Mouse (Mus musculus) hindlimb bud, embryonic 11.5 days (tissue): ENCODE measurements around the gene T2.
"Not testable (repeated sequence)": the region's sequence is repeated elsewhere in the genome, so short reads cannot be mapped to it uniquely, and the experiment has no call there.

Experiments used
- DNase-seq: peaks from one replicate; pipeline ENCODE4 v3.0.0-alpha.2; 2012; ENCODE audit warnings: low read depth, low spot score; ENCODE audit errors: extremely low spot score

Gene T2

DNA sequence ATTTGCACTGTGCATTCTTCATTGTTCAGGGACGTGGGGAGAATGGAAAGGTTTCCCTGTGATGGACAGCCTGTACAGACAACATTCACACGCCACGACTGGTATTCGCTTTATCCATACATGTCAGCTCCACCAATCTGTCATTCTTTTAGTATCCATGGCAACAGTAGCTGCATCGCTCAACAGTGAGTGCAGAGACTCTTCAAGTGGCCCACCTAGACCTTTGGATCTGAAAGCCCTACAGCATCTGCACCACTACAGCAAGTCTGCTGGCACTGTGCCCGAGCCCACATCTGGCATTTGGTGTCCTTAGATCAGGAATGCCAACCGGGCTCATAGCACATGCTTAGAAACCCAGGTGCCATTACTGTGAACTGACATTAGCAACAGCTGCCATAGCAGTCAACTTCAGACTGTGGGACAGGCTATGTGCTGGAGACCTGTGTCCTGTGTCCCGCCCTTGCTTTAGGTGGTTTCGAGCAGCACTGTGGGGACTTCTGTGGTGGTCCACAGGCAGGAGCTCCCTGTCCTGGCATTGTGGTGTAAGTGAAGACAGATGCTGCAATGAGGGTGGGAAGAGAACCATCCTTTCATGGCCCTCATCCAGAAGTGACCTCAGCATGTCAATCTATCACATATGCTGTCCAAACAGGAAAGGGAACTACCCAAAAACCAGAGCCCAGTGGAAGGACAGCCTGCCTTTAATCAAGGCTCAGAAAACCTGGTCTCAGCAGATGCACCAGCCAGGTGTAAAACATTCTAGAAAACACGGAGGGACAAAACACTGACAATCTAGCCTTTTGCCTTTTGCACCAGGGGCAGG is 5.7 kb downstream of the T2 start:
- no peak for DNase-seq

DNA sequence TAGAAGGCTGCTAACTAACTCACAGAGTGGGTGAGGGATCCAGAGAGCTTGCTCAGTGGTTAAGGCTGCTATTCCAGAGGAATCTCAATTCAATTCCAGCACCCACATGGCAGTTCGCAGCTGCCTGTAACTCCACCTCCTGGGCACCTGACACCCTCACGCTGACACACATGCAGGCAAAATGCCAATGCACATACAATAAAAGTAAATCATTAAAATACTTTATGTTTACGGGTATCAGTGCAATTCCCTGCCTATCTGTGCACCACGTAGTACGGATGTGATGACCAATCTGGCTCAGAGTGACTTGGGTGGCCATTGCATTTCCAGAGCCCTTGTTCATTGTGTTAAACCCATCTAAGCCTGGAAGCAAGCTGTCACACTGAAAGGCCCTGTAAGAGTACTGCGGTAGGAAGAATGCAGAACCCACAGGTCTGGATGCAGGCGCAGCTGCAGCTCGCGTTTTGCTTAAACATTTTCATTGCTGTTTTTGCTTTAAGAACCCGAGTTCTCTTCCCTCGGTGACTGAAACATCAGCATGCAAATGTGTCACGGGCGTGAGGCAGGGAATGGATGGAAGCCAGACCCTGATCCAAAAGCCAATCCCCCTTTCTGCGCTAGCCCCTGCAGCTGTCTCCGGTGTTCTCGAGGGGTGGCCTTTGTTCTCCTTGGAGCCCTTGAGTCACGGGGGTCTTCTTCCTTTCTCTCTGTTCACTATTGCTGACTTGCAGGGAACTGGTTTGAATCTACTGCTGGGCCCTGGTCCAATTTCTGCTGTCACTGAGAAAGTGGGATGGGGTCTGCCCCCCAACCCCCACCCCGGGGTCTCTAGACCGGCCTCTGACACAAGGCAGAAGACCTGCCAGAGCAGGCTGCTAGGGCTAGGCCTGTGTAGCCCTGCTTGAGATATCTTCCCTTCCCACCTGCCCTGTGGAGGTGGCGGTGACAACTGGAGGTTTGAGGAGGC is 12.0 kb downstream of the T2 start:
- DNase-seq: no peak

DNA sequence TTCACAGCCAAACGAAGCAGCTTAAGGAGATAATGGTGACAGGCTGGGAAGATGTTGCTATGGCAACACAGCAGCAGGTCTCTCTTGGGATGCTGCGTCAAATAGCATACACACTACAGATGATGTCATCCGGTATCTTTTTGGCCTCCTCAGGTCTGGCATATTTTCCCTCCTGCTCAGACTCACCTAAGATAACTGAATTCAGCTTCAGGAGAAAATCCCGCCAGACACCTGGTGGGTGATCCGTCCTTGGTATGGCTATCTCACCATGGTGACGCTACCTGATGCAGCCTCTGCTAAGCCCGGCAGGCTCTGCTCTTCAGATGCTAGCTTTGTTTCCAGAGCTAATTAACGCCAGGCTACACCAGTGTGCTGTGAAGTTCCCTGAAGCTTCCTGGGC is 12.8 kb downstream of the T2 start:
- no peak for DNase-seq

GRCm38 (mm10) chr17:8369171-8369570 is 13.4 kb downstream of the T2 start:
- no peak for DNase-seq

- no peak for DNase-seq
Observed at GRCm38 (mm10) chr17:8370634-8371229, 14.9 kb downstream of the T2 start.

DNA sequence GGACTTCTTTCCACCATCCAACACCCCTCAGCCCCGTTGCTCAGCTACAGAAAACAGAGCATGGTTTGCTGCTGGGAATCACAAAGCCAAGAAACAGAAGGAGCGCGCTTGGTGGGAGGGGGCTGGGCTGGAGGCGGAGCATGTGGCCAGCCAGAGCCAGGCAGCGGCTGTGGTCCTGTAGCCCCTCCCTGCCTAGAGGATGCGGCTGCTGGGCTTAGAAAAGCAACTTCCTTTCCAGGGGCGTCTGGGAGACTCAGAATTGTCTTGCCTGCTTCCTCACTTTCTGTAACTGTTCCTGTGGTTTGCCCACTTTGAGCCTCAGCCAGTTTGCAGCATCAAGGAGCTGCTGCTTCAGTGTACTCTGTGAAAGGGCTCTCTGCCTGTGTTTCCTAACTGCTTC is 16.0 kb downstream of the T2 start:
- DNase-seq: no peak

DNA sequence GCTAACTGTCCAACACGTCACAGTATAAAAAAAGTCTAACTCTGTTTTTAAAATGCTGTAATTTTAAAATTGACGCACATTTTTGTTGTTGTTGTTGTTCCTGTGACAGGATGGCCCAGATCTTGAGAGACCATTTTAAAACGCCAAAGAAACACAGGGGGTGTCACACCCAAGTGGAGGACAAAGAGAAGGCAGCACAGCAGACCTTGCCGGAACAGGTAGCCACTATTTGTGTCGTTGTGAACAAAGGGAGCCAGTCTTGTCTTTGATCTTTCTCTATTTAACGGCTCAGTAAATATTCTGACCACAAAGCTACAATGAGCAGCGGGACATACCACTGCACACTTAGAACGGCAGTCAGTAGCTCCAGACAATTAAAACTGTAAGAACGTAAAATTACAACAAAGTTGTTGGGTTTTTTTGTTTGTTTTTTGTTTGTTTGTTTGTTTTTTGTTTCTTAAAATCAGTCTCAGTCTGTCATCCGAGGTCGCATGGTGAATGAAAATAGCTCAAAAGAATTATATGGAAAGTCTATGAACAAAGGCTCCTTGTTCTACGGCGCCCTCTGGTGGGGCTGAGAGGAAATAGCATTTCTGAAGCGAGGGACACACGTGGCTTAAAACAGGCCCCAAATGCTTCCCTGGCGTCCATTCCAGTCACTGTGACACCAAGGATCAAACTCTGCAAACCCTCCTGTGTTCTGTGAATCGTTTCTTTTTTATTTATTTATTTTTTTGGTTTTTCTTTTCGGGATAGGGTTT is 16.7 kb downstream of the T2 start:
- peak; percentile 89 for DNase-seq

DNA sequence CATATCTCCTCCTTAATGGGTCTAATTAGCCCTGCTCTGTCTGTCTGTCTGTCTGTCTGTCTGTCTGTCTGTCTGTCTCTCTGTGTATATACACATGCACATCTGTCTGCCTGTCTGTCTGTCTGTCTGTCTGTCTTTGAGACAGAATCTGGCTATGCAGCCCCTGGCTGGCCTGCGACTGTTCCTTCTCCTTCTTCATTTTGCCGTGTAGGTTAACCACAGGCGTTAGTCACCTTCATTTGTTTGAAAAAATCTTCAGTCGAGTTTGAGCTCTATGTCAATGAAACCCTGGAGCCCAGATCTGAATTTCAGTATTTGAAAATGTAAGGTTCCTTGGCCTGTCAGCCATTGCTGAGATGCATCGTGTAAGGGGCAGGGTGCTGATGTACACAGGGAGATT is 21.5 kb downstream of the T2 start:
- DNase-seq: no peak

GRCm38 (mm10) chr17:8385441-8385840 is 29.6 kb downstream of the T2 start:
- no peak for DNase-seq

DNA sequence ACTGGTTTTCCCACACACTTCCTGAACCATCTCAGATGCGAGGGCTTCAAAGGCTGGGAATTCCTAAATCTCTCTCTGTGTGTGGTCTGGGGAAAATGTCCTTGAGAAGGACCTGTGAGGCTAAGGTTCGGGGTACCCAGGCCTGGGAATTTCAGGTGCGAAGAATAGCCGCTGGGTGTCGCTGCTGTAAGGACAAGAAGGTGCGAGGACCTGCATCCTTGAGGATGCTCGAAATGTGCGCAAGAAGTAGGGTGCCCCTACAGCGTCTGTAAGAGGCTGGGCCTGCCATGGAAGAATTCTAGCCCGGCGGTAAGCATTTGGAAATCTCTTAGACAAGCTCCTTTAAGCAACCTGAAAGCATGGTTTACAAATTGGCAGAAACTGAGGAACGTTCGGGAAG is 32.7 kb downstream of the T2 start:
- DNase-seq: no peak

DNA sequence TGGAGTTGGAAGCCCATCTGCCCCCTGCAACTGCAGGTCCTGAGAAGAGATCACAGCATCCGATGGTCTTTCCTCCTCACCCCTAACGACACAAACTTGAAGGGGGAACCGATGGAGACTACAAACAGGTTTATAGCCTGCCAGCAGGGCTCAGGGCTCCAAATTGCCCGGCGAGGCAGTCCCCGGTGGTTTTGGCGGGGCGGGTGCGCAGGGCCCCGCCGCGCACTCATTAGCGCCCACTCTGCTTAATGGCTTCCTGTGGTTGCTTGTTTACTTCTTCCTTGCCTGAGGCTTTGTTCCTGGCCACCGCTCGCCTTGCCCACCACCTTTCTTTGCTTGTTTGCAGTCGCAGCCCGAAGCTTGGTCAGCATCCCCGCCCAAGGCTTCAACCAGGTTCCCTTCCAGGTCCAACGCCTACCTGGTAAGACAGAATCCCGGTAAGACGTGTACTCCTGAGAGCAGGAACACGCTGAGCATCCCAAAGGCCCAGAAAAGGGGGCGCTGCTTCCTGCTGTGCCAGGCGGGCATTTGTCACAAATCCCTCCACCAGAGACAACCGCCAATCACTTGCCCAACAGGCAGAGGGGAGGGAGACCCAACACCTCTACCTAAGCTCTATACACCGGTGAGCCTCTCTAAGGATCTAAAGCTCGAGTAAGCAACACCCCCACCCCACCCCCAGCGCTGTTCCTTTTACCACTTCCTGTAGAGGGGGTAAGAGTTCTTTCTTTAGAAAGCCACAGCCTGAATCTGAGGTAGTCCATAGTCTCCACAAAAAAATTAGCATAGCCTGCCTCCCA is 33.4 kb downstream of the T2 start:
- DNase-seq: no peak

DNA sequence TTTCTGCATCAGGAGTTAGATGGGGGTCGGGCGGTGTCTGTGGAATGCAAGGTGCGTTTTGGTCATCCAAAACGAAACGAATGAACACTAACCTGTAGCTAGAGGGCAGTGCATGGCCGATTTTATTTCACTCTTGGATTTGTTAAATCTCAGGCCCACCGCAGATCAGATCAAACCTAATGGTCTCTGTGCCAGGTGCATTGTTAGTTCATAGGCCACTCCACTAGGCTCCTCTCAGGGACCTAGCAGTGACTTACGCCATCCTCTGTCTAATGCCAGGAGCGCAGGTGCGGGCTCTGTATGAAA is 34.0 kb downstream of the T2 start:
- DNase-seq: no peak

DNA sequence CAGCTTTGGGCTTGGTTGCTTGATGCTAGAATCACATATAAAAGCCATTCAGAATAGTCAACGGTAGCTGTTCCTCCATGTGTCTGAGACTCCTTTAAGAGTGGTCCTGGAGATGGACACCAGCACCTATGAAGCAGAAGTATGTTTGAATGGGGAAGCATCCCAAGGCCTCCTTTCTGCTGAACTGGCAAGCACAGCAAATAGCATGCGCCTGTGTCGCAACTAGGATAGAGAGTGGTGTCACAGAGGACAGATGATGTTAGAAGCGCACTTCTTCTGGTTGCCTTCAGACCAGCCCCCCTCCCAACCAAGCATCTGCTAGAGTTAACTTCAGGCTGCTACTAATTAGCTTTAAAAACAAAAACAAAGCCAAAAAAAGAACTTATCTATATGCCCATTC is 34.7 kb downstream of the T2 start:
- no peak for DNase-seq

GRCm38 (mm10) chr17:8396371-8396770 is 40.6 kb downstream of the T2 start:
- no peak for DNase-seq

DNA sequence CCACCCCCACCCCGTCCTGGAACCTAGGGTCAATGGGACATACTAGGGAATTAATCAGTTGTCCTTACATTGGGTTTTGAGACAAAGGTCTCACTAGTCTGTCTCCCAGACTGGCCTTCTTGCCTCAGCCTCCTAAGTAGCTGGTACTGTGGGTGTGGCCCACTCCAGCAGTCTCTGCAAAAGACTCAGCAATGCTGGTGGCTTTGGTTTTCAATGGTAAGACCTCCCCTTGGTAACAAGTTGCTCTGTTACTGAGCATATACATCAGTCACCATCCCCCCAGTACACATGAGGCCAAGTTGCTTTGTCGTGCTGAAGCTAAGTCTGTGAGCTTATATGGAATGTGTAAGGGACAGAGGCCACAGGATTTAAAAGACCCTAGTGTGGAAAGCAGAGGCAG is 42.2 kb downstream of the T2 start:
- no peak for DNase-seq

- DNase-seq: not testable (repeated sequence)
Observed at GRCm38 (mm10) chr17:8403932-8404331, 48.1 kb downstream of the T2 start.

DNA sequence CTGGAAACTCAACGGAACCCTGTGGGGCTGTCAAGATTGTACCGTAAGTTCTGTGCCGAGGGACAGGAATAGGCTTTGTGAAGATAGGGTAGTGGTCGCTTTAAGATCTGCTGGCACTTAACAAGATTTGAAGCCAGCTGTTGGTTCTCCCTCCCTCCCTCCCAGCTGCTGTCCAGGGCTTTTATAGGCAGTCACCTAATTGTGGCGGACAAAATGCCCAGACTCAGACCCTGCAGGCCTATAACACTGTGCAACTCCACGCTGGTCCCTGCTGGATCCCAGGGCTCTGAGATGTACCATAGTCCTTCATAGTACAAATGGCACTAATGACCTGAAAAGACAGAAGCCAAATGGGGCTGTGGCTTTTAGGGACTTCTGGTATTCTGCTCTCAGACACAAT is 50.5 kb downstream of the T2 start:
- DNase-seq: no peak

GRCm38 (mm10) chr17:8408002-8408401 is 52.2 kb downstream of the T2 start:
- not testable (repeated sequence) for DNase-seq

GRCm38 (mm10) chr17:8408589-8409295 is 53.0 kb downstream of the T2 start:
- DNase-seq: no peak

DNA sequence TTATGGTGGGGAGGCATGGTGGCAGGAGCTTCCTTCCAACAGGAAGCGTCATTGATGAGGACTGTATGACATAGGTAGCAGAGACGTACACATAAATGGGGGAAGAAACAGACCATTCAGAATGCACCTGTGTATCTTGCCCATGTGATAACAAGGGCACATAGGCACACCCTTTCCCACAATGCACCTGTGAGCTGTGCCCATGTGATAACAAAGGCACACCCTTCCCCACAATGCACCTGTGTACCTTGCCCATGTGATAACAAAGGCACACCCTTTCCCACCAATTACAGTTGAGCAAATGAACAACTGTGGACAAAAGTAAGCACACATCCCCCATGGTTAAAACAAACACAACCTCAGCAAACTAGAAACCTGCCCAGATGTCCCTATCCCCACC is 54.5 kb downstream of the T2 start:
- no peak for DNase-seq
